Mouse (Mus musculus) large intestine, adult 2 months (tissue): ENCODE data around the gene E2f1. TPM values are rescaled to one million over a fixed set of nuclear protein-coding genes. Genes with fewer than 3 reads are reported as not detected.
A peak's percentile ranks its signal among the peaks of the same experiment; 100 is the strongest.

ENCODE experiments used
- DNase-seq: peaks from one replicate; pipeline ENCODE4 v3.0.0-alpha.2; 2012; ENCODE audit warnings: low read depth, low spot score
- WGBS: fragments of 180-500 bp; shearing (Covaris S2); methylation state at CpG from one replicate; pipeline ENCODE4 v1.1.7; 2018; 5-methylcytosine and 5-hydroxymethylcytosine counted together
- polyA plus RNA-seq: library from polyadenylated mRNA; depleted of rRNA; stranded (reverse); fragments of >200 nt; gene quantifications from 2 replicates; pipeline ENCODE4 v1.2.3, GENCODE M21; 2012

Gene E2f1
- polyA plus RNA-seq, 1 experiment, result 9.5 TPM

DNA sequence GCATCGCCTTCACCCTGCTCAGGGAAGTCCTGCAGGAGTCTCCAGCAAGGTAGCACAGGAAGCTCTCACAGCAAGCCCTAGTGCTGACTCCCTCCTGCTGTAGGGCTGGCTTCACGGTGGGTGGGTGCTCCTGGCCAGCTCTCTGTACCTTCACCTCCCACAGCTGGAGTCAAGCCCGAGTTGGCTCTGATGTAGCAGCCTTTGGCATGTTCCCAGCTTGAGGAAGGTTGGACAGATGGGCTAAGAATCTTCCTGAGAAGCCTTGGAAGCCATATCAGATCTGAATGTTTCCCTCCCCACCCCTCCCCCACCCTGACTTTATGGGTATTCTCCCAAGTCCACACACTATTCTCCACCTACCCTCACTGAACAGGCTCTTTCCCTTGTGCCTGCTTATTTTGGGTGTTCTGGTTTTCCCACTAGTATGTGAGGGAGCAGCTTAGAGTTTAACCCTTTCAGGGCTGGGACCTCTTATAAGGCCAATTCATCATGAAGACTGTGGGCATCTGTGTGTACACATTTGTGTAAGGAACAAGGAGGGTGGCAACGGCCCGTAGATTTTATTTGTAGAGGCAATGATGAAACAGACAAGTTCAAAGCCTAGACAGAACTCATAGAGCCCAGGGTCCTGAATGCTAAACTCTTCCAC, 12.4 kb downstream of the E2f1 start:
- DNase-seq, result no peak

GRCm38 (mm10) chr2:154555235-154555634, 14.5 kb downstream of the E2f1 start:
- 94% methylated on average over 6 of the region's 6 CpGs for WGBS
- DNase-seq, result no peak

More for the DNA sequence above, 12.4 kb downstream of the E2f1 start:
- 45% methylated on average over 5 of the region's 5 CpGs for WGBS

DNA sequence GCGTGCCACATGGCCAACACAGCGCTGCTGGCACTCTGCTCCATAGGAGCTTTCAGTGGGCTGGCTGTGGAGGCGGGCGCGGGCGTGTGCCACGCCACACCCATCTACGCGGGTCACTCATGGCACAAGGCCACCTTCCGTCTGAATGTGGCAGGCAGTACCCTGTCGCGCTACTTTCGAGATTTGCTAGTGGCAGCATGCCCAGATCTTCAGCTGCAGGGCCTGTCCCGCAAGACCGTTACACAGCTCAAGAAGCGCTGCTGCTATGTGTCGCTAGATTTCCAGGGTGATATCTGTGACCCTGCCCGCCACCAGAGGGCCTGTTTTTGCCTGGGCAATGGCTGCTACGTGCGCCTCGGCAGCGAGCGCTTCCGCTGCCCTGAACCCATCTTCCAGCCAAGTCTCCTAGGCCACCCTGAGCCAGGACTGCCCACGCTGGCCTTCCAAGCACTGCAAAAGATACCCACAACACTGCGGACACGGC, 17.2 kb downstream of the E2f1 start:
- WGBS, result 15% methylated on average over 27 of the region's 27 CpGs
- peak; percentile 10 for DNase-seq

DNA sequence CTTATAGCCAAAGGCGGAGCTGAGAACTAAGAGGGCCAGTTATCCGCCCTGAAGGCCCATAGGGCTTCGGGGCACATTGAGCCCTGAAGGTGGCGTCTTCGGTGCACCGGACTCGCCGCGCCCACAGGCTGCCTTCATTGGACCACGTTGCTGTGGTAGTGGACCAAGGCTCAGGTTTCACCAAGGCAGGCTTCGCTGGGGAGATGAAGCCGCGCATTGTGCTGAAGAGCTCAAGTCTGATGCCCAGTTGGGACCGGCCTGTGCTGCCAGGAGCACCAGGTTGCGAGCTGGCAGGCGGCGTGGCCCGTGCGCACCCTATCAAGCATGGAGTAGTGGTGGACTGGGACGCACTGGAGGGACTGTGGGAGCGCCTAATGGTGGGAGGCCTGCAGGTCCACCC, 17.8 kb downstream of the E2f1 start:
- WGBS, result 41% methylated on average over 21 of the region's 21 CpGs
- no peak for DNase-seq

- 78% methylated on average over 4 of the region's 4 CpGs for WGBS
- no peak for DNase-seq
Measured at GRCm38 (mm10) chr2:154551476-154551875, 18.2 kb downstream of the E2f1 start, which contains the start of gene Actl10. Gene Actl10, plus strand, starts transcription at chr2:154551776.

DNA sequence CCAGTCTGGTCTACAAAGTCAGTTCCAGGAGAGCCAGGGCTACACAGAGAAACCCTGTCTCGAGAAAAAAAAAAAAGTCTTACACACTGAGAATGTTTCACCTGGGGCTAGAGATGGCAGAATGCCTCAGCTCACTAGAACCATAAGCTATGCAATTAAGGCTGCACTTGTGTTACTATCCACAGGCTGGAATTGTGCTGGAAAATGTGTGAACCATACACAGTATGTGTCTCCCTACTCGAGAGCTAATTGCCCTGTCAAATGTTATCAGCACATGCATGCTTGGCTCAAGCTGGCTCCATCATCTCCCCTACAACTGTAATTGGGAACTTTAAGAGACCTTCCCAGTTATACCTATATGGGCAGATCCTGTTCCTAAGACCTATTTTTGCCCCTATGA, 18.8 kb downstream of the E2f1 start:
- WGBS, result 75% methylated on average over 2 of the region's 2 CpGs
- no peak for DNase-seq

- WGBS, result 17% methylated on average over 20 of the region's 20 CpGs
- DNase-seq, result no peak
Measured at GRCm38 (mm10) chr2:154549886-154550189, 19.9 kb downstream of the E2f1 start.

GRCm38 (mm10) chr2:154549127-154549885, 20.4 kb downstream of the E2f1 start:
- 7% methylated on average over 48 of the region's 48 CpGs for WGBS
- no peak for DNase-seq

GRCm38 (mm10) chr2:154548688-154549087, 21.0 kb downstream of the E2f1 start:
- 66% methylated on average over 3 of the region's 3 CpGs for WGBS
- no peak for DNase-seq

DNA sequence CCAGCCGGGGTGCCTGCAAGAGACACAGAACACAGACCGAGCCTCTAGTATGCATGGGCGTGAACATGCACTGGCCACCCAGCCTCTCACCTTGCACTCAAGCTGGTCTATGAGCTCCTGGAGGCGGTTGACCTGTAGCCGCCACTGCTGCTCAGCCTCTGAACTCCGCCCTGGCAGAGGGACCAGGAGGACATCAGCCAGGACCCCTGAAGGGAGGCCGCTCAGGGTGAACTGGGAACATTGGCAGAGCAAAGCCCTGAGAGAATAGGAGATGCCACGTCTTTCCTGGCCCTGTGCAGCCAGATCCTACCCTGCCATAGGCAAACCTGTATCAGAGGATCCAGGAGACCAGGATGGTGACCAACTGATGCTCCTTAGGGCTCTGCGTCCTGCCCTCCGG, 23.0 kb downstream of the E2f1 start, which contains the start of gene 1700003F12Rik:
TSS of gene 1700003F12Rik (plus strand) at position 375 of the 400 bp plus-strand sequence.
- 92% methylated on average over 10 of the region's 10 CpGs for WGBS

DNA sequence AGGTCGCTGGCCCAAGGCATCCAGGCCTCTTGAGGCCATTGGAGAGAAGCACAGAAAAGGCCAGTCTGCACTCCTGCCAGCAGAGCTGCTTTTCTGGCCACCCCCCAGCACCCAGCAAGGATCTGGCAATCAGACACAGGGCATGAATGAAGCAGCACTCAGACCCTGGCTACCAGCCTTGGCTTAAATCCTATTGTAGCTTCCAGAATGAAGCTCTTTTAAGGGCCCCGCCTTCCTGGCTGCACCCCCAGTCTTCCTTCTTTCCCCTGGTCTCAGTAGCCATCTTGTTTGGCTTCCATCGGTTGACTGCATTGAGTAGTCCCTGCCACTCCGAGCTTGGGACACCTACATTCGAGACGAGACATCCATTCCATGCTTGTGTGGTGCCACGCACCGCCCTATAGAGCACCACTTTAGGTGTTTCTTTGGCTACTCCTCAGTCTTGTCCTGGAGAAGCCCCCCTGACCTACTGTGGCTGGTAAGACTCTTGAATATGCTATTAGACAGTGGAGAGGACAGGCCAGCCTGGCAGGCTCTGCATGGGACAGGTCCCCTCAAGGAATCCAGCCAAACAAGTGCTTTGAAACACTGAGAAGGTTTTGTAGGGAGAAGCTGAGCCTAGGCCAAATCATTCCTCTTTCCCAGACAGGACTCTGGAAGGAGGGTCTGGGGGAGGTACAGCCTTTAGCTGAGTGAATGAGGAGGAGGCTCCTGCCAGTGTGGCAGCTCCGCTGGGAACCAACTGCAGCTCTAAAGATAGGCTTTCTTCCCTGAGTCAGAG, 25.9 kb downstream of the E2f1 start:
- DNase-seq, result no peak
- 81% methylated on average over 9 of the region's 9 CpGs for WGBS

More for the DNA sequence above, 23.0 kb downstream of the E2f1 start, which contains the start of gene 1700003F12Rik:
- DNase-seq, result no peak

DNA sequence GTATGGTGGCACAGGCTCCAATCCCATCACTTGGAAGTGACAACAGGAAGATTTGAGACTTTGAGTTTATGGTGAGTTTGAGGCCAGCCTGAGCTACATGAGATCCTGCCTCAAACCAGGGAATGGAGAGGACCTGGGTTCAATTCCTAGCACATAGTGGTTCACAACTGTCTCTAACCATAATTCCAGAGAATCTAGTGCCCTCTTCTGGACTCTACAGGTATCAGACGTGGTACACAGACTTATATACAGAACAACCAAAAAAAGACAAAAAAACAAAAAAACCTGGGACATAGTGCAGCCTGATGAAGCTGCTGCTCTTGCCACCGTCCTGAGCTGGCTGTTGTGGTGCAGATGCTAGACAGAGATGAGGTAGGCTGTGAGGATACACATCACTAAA, 28.1 kb downstream of the E2f1 start:
- 94% methylated on average over 2 of the region's 2 CpGs for WGBS
- no peak for DNase-seq

- DNase-seq, result no peak
- 77% methylated on average over 3 of the region's 3 CpGs for WGBS
Measured at GRCm38 (mm10) chr2:154539720-154540119, 30.0 kb downstream of the E2f1 start.

DNA sequence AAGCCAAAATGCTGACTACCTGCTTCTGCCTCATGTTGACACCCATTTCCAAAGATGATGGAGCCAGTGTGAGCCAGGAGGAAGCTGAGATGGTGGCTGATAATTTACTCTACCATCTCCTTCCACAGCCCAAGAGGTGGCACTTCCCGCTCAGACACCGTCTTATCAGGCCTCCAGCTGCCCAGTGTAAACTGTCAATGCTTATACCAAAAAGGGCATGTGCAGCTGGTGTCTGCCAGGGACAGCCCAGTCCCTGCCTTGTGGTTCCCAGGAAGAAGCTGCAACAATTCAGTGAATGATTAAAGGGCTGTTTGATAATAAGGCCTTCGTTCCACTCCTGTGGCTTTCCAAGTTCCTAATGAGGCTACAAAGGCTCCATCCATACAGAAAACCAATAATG, 31.0 kb downstream of the E2f1 start:
- 34% methylated on average over 3 of the region's 3 CpGs for WGBS
- DNase-seq, result no peak

DNA sequence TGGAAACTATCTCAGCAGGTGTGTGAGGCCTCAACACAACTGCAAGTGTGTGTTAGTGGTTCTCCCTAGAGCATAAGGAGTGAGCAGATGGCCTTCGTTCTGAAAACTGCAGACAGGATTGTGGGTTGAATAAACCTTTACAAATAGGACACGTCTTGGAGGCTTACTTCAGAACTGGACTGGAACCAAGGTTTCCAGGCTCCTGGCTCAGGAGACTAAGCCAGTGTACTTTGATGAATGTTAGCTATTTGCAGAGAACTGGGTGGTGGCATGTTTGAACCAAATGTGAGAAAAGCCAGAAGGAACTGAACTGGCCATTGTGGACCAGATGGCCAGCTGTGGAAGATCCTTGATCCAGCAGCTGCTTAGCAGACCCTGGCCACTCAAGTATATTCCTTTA, 31.4 kb downstream of the E2f1 start:
- WGBS, result 66% methylated on average over 2 of the region's 2 CpGs
- no peak for DNase-seq

DNA sequence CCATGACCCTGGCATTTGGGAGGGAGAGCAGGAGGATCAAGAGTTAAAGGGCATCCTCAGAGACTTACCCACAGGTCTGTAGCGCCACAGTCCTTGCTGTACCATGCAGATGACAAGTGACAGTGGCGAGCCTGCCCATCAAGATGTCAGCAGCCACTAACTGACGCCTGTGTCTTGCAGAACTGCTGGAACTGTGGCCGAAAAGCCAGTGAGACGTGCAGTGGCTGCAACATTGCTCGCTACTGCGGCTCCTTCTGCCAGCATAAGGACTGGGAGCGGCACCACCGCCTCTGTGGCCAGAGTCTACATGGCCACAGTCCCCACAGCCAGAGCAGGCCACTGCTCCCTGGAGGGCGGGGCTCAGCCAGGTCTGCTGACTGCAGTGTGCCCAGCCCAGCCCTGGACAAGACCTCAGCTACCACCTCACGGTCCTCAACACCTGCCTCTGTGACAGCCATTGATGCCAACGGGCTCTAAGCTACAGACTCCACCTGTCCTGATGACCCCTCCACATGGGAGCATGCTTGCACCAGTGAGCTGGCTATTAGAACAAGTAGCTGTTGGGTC, 34.9 kb downstream of the E2f1 start:
- 91% methylated on average over 12 of the region's 12 CpGs for WGBS
- DNase-seq, result no peak

GRCm38 (mm10) chr2:154532888-154533287, 36.8 kb downstream of the E2f1 start:
- WGBS, result 83% methylated on average over 3 of the region's 3 CpGs
- DNase-seq, result no peak

DNA sequence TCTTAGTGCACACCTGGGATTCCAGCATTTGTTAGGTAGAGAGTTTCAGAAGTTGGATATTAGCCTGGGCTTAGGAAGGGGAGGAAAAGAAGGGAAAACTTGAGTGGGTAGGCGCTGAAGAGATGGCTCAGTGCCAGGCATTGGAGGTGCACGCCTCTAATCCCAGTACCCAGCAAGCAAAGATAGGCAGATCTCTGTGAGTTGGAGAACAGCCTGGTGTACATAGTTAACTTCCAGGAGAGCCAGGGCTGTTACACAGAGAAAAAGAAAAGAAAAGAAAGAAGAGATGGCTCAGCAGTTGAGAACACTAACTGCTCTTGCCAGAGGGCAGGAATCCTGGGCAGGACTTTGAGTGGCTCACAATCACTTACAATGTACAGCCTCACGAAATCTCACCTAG, 43.2 kb downstream of the E2f1 start:
- WGBS, result 72% methylated on average over 3 of the region's 3 CpGs
- no peak for DNase-seq

DNA sequence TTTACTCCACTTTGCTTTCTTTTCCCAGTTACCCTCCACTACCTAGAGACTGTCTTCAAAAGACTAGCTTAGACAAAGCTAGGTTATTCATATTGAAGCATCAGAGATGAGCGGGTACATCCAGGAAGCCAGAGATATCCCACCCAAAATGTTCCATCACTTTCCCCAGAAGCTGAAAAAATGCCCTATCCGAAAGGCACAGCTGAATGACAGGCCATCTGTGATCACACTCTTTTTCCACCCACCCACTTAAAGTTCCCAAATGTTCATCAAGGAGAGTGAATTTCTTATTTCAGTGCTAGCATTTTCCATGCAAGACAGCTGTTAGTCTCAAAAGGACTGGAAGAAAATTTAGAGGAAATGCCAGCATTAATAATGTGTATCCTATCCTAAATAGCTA, 44.4 kb downstream of the E2f1 start:
- WGBS, result 94% methylated on average over 2 of the region's 2 CpGs
- DNase-seq, result no peak

- no peak for DNase-seq
- WGBS, result 89% methylated on average over 5 of the region's 5 CpGs
Measured at GRCm38 (mm10) chr2:154522334-154522733, 47.4 kb downstream of the E2f1 start.
